Mouse (Mus musculus): ENCODE data around the gene Astn1.

GRCm38 (mm10) chr1:158483733-158484132 lies 121.7 kb downstream of the Astn1 start:
- no peak for TF ChIP-seq CTCF (IDR thresholded peaks at IDR 0.05; ENCODE audit: control insufficient read depth, insufficient read depth, insufficient replicate concordance, low read depth, low read length)
- no peak for TF ChIP-seq POLR2A (IDR thresholded peaks at IDR 0.05; ENCODE audit: control insufficient read depth, low read depth, low read length)
